Mouse (Mus musculus) brain, embryonic 14.5 days (tissue): ENCODE measurements around the gene Dner. TPM values are rescaled to one million over a fixed set of nuclear protein-coding genes. Genes with fewer than 3 reads are reported as not detected.

Experiments
- DNase-seq: peaks from one replicate; pipeline ENCODE4 v3.0.0-alpha.2; 2011; ENCODE audit warnings: low read depth
- CTCF ChIP-seq: fragments of 200-500 bp; IDR thresholded peaks from 2 replicates; pipeline ENCODE4 v1.5.1; 2012; ENCODE audit warnings: inconsistent platforms, mild to moderate bottlenecking, moderate library complexity, borderline replicate concordance; ENCODE audit not compliant: insufficient read depth, insufficient read length; ENCODE audit errors: extremely low read depth
- POLR2A ChIP-seq: fragments of 200-500 bp; IDR thresholded peaks from 2 replicates; pipeline ENCODE4 v1.6.1; 2012; ENCODE audit warnings: mild to moderate bottlenecking, inconsistent platforms, borderline replicate concordance; ENCODE audit not compliant: poor library complexity, insufficient read depth, insufficient read length, severe bottlenecking; ENCODE audit errors: extremely low read depth
- polyA plus RNA-seq: library from polyadenylated mRNA; depleted of rRNA; stranded (reverse); fragments of >200 nt; gene quantifications from 2 replicates; pipeline ENCODE4 v1.2.3, GENCODE M21; 2012

The Dner gene
- polyA plus RNA-seq, 1 experiment: 215 TPM

DNA sequence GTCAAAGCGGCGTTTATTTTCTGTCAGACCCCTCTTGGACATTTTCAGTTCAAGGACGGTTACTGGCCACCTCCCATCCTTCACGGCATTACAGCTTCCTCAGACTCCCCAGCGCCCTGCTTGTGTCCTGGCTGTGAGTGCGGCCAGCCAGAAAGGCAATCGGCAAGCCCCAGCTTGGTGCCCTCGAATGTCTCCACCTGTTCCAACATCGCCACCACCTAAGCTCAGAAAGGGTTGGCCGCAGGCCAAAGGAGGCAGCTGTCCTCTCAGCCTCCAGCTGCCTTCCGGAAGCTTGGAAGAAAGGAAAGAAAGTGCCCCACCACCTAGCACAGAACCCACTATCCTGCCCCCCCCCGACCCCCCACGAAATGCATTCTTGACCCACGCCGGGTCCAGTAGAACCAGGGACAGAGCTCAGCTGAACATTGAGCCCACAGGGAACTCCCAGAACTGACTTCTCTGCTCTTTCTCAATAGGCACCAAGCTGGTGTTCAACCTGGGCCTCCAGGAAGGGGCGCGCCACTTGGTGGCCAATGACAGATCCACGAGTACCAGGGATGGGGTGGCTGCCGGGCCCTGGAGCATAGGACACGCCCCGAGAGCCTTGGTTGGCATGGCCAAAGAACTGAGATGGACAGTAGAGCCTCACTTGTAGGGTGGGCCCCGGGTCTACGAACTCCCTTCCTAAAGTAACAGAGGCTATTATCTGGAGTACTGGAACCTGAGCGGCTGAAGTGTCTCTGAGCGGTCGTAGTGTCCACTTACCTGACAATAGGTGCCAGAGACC, 1.1 kb downstream of the Dner start:
- peak; percentile 81 for DNase-seq
- TF ChIP-seq CTCF: peak; percentile 44; the same call in 1 of the 2 replicates
- no peak for TF ChIP-seq POLR2A

DNA sequence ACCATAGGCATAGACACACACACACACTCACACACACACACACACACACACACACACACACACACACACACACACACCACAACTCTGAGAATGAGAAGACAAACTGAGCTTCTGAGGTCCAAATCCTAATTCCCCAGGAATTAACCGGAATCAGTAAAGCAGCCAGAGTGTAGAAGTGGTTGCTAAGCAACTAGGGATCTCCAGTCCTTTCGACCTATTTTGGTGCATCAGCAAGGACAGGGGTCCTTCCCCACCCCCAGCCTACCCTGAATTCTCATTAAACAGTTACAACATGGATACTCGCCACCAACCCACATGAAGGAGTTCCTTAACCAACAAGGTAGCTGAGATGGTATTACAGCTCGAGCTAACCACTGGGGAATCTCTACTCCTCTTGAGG, 18.1 kb downstream of the Dner start:
- DNase-seq: no peak
- TF ChIP-seq POLR2A (no peak), CTCF (no peak)

DNA sequence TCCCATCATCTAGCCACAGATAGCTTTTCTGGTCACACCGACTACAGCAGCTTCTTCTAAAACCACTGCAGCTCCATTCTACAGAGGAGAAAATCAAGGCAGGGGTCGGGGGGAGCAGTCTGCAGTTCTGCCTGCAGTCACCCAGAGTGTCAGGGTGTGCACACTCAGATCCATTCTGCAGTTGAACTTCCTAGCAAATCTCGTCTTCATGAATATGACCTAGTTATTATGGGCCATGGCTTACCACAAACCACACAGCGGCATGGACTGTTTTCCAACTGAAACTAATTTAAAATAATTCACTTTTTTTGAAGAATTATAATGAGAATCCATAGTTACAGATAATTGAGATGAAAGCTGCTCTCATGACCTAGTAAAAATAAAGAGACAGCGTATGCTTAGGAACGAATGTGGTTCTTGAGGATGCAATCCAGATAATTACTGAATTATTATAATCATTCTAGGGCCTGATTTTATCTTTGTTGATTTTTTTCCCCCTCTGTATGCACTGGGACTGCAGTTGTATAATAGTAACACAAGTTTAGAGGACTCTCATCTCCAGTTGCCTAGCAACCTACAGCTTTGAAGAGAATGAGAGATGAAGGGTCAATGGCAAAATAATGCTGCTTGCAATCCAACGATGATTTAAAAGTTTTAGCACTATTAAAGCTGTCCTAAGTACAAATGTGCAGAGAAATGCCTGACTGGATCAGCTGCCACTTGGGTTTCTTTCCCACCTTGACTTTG, 27.7 kb downstream of the Dner start:
- DNase-seq: peak; percentile 54
- TF ChIP-seq POLR2A: no peak
- no peak for TF ChIP-seq CTCF

GRCm38 (mm10) chr1:84667660-84668059, 28.4 kb downstream of the Dner start:
- DNase-seq: no peak

DNA sequence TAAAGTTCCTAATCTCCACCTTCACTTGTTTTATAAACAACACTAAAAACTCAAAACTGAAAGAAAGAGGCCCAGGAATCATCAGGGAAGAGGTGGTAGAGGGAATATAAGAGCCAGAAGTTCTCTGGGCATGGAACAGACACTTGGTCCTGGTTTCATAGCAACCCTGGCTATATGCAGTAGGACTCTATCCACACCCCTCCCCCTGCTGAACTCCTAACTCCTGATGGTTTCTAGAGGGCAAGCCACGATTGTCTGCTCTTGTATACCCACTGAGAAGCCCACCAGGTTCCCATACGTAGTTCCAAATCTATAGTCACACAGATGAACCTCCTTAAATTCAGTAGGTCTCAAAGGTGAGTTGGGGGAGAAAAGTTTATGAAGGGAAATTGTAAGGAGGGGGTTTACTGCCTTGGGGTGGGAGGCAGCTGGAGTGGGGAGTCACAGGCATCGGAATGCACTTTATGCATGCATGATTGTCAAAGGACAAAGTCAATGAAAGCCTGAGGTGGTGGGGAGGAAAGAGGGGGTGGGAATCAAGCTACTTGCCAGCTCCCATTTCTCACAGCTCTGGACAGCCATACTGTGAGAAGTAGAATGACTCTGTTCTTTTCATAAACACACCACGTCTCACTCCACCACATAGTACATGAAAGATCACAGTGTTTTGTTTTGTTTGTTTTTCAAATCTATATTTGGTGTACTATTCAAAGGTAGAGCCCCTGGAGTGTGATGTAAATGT, 31.5 kb downstream of the Dner start:
- no peak for DNase-seq
- TF ChIP-seq CTCF (no peak), POLR2A (no peak)

More at GRCm38 (mm10) chr1:84667660-84668059, 28.4 kb downstream of the Dner start:
- no peak for TF ChIP-seq POLR2A
- TF ChIP-seq CTCF: no peak

- no peak for DNase-seq
- no peak for TF ChIP-seq CTCF
- no peak for TF ChIP-seq POLR2A
These were observed 49.2 kb downstream of the Dner start for GRCm38 (mm10) chr1:84646781-84647180.

DNA sequence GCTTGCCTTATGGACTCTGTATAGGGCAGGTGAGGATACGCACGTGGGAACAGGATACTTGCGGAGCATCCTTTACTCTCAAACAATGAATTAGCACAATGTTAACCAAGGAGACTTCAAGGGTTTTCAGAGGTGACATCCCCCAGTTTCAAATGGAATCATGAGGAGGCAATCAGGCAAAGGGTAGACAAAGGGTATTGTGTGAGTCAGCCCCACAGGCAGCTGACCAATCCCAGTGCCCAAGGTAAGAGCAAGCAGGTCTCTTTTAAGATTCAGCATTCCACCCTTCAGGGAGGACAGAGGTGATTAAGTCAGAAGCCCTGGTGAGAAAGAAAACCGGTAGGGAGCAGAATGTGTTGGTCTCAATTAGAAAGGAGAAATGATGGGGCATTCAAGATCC, 55.6 kb downstream of the Dner start:
- no peak for DNase-seq
- no peak for TF ChIP-seq CTCF
- no peak for TF ChIP-seq POLR2A

GRCm38 (mm10) chr1:84636890-84637289, 59.1 kb downstream of the Dner start:
- peak; percentile 62 for DNase-seq
- TF ChIP-seq POLR2A: no peak
- TF ChIP-seq CTCF: no peak

DNA sequence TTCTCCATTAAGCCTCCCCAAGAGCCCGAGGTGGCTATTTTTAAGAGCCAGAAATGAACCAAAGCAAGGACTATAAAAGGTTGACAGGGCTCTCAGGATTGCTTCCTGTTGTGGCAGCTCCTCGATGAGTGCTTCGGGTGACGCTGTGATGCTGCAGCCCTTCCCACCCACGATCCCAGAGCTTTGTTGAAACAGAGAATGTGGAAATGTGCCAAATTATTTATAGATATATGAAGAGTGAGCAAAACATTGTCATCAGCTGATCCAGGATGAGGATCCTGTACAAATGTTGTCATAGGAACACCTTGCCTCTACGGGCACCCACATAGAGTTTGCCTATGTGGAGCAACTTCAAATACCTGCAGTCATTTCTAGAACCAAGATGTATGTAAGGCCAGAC, 67.8 kb downstream of the Dner start:
- DNase-seq: no peak
- TF ChIP-seq POLR2A: no peak
- TF ChIP-seq CTCF: no peak

- TF ChIP-seq POLR2A: no peak
- peak; percentile 22; the same call in 1 of the 2 replicates for TF ChIP-seq CTCF
- DNase-seq: no peak
These were observed 73.0 kb downstream of the Dner start for GRCm38 (mm10) chr1:84622978-84623554.

DNA sequence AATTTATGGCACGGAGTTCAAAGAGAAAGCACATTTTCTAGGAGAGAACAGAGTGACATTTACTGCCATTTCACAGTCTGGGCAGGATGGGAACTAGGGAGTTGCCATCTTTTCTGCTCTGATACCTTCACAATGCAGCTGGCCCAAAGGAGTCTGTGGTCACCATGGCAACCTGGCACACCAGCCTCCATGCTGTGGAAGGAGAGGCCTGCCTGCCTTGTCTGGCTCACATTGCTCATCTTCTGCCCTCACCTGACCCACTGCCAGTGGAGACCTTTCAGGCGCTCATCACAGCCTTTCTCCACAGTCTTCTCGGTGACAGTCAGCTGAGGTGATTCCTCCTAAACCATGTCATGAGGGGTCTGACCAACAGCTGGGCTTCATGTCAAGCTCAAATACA, 74.7 kb downstream of the Dner start:
- DNase-seq: peak; percentile 94
- TF ChIP-seq CTCF (no peak), POLR2A (no peak)
